Mouse (Mus musculus): ENCODE results near the gene Kif2a.

GRCm38 (mm10) chr13:107013926-107014325, 8.0 kb downstream of the Kif2a start:
- TF ChIP-seq CTCF (IDR thresholded peaks at IDR 0.05; ENCODE audit: control insufficient read depth, insufficient read depth, insufficient read length) (no peak), FOSL1 (IDR thresholded peaks at IDR 0.05; ENCODE audit: insufficient read depth, low read length, poor library complexity, severe bottlenecking) (no peak)

All from C2C12 (cell line).